Mouse (Mus musculus) adrenal gland, postnatal 36 days (tissue): ENCODE results near the gene Arhgap9. TPM values are rescaled to one million over a fixed set of nuclear protein-coding genes. Genes with fewer than 3 reads are reported as not detected.
A peak's percentile ranks its signal among the peaks of the same experiment; 100 is the strongest.

ENCODE experiments used
- DNase-seq, 2 experiments: peaks; one replicate each; pipeline ENCODE4 v3.0.0; 2021; ENCODE audit warnings: mixed read lengths in 1 of 2
- long read RNA-seq, 2 experiments: library from polyadenylated mRNA; stranded (forward); transcript quantifications; one replicate each; pipeline ENCODE4 v2.0.0; 2021; ENCODE audit warnings: borderline sequencing depth in 2 of 2
- total RNA-seq, 2 experiments: library from RNA; stranded (reverse); gene quantifications; 2 replicates each; pipeline ENCODE4 v1.2.3; 2021

Gene Arhgap9
- total RNA-seq, result 1 to 10 TPM; 1.7 to 2.2 TPM
- long read RNA-seq, experiment 1, partial matches to known transcripts, result 0 of 3 reads
- long read RNA-seq, experiment 1, other reads (novel, unspliced or antisense), result 0 of 3 reads
- long read RNA-seq, experiment 2, partial matches to known transcripts, result 0 of 5 reads
- long read RNA-seq, experiment 2, other reads (novel, unspliced or antisense), result 1 of 5 reads

DNA sequence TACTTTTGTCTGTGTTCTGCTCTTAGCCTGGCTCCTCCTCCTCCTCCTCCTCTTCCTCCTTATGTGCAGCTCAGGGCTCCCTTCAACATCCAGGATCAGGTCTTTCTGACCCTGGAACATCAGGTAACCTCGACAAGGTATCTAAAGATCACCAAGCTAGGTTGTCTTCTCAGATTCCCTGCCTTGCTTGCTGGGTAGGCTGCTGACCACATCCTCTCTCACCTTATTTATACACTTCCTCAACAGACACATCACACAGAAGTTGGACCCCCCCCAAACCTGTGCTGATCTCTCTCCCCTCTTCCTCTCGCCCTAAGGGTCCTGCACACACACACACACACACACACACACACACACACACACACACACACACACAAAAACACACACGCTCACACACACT, at the start of gene Arhgap9:
Gene Arhgap9 (plus strand): TSS at position 344 of the 400 bp plus-strand sequence.
- no peak for DNase-seq

DNA sequence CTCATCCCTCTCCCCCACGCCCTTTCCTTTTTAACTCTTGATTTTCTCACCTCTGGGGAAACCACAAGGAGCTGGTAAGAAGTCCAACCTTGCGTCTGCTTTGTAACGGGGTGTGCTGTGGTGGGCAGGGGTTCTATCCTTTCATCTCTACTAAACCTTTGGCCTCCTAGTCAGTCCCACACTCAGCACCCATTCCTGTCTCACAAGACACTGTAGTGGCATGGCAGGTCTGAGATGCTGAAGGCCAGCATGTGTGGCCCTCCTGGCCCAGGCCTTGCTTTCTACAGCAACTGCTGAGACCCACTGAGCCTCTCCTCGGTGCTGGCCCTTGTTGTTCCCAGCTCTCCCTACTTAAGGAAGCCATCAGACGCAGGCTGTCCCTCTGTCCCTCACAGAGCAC, 49.4 kb upstream of the Arhgap9 start:
- no peak for DNase-seq

DNA sequence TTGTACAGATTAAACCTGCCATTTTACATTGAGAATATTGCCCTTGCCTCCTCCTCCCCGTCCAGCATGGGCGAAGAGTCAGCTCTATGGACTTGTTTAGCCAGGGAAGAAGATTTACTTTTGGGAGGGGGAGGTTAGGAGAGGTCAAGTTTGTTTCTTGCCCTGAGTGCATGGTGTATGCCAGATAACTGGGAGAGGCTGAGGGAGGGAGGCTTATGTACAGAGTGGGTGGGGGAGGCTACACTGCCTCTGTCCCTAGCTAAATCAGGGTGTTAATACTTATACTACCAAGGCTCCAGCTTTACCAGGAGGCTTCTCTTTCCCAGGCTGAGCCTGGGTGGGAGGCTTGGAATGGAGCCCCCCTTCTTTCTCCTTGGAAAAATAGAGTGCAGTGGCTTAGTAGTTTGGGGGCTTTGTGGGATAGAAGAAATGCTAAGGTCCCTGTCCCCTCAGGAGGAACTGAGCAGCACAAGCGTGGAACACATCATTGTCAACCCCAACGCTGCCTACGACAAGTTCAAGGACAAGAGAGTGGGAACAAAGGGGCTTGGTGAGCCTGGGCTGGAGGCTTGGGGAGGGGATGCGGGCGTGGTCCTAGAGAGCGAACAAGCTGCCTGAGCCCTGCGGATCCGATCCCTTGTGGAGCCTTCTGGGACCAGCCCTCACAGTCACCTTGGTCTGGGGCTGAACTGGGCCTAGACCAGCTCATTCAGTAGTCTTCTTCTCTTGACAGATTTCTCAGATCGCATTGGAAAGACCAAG, 47.3 kb upstream of the Arhgap9 start:
- DNase-seq, result no peak

DNA sequence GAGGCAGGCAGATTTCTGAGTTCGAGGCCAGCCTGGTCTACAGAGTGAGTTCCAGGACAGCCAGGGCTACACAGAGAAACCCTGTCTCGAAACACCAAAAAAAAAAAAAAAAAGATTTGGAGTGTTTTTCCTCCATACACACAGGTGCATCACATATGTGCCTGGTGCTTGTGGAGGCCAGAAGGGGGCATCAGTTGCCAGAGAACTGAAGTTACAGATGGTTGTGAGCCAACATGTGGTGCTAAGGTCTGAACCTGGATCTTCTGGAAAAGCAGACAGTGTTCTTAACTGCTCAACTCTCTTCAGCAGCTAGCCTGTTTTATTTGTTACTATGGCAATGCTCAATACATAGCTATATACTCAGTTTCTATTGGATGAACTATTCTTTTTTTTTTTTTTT, 42.0 kb upstream of the Arhgap9 start:
- no peak for DNase-seq

DNA sequence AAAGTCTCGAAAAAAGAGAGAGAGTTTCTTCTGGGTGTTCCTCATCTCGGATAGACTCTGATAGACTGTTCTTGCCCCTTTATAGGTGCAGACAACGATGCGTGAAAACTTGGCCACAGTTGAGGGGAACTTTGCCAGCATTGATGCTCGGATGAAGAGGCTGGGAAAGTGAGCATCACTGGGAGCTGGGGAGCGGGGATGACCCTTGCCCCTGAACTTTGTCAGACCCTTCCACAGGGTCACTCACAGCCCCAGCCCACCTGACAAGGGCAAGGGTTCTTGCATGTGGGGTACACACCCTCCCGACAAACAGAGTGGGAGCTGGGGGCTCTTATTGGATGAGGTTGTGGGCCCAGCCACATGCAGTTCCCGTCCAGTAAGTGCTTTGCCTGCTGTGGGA, 40.4 kb upstream of the Arhgap9 start:
- no peak for DNase-seq

DNA sequence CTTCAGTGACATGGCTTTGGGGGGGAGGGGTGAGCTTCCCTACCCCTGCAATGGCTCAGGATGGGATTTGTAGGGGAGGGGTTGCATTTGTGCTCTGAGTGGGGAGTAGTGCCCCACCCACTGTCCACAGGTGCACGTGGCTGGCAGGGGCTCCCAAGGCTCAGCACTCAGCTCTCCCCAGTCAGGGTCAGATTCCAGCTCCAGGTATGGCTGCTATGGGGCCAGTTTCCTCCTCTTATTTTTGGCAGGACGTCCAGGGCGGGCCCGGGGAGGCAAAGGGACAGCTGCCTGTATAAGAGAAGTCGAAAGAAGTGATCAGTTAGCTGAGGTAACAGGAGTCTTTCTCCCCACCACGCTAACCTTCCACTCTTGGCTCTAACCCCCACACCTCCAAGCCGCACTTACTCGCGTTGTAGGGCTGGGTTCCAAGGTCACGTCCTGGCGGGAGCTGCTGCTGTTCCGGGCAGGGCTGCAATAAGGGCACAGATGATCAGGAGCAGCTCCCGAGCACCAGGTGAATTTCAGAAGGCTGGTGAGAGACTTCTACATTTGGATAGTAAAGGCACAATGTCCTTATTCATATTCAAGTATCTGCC, 39.0 kb upstream of the Arhgap9 start:
- DNase-seq, result peak; percentile 57 to 66

DNA sequence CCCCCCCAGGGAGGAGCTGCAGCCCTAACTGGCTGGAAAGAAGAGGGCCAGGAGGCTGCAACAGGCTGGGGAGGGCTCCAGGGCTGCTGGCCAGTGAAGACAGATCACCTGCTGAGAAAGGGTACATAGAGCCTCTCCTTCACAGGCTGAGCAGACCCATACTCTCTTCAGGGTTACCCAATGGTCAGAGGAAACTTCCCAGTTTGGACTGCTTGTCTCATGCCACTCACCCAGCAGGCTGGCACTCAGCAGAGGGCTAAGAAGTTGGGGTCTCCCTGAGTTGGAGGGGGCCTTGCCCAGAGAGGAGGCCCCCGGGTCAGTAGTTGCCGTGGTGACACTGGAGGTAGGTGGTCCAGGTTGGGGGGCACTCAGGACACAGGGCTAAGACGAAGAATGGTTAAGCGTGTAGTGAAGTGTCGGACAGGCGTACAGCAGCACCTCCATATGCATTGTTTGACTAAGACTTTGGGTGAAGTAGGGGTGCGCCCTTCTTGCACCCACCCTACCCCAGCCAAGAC, 37.6 kb upstream of the Arhgap9 start:
- DNase-seq, result no peak

DNA sequence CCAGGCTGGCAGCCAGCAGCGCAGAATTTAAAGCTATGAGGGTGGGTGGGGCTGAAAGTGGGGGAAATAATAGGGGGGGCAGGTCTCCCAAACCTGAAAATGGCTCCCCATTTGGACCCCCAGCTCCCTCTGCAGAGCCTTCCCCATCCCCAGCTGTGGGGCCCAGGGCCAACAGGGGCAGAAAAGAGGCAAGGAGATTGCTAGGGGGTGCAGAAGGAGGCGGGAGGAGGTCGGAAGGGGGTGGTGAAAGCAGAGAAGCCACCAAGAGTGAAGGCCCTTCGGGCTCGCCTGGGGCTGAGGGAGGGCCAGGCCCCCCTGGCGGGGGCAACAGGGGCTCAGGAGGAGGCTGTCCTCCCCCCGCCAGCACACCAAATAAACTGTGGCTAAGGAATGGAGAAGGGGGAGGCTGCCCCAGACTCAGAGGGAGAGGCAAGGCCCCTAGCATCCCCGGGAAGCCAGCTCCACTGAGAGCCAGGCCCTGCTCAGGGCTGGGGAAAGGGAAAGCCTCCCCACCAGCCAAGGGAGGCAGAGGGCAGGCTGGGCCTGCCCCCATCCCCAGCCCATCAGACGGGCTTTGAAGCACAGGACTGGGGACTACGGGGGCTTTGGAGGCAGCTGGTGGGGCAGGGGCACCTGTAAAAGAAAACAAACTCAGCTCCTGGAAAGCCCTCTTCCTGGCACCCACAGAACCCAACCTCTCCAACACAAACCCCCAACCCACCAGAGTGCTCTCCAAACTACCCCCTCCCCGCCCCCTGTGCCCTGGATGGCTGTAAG, 36.9 kb upstream of the Arhgap9 start:
- DNase-seq, result no peak

DNA sequence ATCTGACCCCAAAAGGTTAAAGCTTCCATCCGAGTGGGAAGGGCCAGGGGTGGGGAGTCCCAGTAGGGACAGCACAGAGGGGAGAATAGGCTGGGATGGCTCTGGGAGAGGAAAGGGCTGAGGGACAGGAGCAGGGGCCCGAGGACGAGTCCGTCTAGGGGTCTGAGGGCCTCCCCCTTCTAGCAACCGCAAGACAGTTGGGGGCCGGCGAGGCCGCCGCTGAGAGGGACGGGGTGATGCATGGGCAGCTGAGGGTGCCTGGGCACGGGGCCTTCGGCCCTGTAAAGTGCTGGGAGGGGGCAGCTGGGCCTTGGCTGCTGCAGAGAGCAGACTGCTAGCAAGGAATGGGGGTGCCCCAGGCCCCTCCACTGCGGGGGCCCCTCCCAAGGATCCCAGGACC, 36.1 kb upstream of the Arhgap9 start:
- no peak for DNase-seq

DNA sequence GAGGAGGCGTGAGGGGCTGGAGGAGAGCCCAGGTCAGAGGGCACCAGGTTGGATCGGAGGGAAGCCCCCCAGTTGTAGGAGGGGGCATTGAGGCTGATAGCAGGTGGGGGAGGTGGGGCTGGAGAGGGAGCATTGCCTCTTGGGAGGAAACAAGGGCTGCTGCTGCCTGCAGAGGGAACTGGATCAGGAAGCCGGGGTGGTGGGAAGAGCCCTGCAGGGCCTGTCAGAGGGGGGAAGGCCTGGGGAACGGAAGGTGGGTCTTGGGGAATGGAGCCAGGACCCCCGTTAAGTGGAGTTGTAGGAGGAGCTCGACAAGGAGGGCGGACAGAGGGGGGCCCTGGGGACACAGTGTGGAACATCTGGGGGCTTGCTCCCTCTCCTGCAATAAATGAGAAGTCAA, 35.6 kb upstream of the Arhgap9 start:
- no peak for DNase-seq

DNA sequence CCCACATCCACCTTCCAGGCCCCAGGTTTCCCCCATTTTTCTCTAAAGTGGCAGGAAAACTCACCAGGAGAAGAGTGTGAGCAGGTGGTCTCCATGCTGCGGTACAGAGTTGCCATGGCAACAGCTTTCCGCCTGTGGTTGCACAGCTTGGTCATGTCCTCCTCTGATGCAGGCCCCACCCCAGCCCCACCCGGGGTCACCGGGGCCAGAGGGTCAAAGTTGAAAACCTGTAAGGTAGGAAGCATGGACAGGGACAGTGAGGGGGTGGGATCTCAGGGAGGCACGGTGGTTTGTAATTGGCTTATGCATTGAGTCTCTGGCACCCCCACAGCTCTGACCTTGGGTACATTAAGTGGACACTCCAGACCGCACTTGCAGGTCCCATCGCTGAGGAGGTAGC, 35.0 kb upstream of the Arhgap9 start:
- no peak for DNase-seq

DNA sequence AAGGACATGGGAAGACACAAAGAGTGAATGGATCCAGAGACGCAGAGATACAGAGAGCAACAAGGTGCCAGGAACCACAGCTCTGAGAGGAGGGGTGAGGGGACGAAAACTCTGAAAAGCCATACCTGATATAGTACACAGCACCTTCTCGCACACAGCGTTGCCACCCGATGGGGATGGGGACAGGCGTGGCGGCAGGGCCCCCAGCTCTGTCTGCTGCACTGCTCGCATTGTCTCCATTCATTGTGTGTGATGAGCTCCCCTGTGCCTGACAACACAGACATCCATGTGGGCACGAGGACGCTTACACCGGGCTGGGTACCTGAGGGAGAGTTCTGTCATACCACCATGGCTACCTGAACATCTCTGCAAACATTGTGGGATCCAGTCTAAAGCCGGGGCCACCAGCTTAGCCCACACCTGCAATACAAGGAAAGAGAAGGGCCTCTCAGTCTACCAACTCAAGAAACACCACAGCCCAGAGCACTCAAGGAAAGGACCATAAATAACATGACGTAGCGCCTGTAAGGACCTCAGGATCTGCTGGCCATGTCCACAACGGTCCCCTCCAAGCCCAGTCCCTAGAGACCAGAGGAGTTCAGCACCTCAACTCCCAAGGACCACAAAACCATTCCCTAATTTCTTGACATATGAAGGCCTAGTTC, 34.4 kb upstream of the Arhgap9 start:
- DNase-seq, result no peak

DNA sequence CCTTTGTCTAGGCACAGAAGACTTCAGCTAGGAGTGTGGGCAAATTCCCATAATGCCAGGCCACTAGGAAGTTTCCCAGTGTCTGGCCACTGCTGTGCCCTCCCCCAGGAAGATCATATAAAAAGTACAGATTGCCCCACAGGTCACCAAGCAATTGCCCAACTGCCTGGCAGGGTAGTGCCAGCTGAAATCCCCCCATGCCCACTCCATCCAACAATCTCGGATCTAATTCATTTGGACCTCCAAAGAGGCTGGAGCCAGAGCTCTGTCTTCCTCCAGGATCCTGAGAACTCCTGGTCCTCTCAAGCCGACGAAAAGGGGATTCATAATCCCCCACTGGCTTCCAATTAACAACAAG, 33.8 kb upstream of the Arhgap9 start:
- DNase-seq, result no peak

DNA sequence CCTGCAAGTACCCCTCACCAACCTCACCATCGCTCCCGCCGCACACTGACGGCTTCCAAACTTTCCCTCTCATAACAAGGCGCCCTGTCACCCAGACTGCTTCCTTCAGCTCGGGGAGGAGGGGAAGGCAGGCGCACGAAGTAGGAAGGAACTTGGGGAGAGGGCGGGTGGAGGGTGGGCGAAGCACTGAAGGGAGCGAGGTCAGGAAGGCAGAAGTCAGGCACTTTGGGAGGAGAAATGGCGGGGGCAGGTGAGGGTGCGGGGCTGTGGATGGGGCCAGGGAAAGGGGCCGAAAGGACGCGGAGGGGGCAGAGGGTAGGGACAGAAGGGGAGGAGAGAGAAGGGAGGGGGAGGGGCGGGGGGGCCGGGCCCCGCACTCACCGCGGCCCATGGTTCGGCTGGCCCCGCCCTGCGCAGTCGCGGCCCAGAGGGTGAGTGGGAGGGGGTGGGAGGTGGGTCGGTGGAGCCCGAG, 33.4 kb upstream of the Arhgap9 start:
- peak; percentile 67 to 68 for DNase-seq

DNA sequence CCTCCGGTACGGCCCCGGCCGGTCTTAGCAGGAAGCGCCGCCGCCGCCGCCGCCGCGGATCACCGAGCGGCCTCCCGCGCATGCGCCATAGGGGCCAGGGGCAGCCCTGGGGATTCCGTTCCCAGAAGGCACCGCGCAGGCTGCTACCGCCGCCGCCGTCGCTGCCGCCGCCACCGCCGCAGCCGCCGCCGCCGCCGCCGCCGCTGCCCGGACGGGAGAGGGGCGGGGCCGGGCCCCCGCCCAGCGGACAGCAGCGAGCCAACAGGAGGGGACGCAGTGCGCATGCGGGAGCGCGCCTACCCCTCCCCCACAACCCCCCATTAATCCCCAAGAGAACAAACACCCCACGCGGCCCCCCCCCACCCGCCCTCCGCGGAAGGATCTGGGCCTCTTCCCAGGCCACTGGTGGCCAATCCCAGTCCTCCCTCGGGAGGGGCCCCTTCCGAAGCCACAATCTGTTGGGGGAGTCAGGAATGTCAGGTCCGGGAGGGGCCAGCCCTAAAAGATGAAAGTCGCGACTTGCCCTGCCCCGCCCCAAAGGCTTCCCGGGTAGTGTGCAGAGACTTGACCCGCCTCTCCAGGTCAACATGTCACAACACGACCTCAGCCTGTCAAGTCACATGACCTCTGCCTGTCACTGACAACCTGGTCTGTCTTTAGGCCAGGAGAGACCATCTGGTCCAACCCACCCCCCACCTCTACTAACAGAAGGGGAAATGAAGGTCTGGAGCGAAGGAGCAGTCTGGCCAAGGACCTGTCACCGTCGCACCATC, 32.8 kb upstream of the Arhgap9 start, which contains the start of gene Mbd6:
Gene Mbd6 (minus strand): TSS at position 219 of the 773 bp plus-strand sequence.
- DNase-seq, result peak; percentile 90 to 94

DNA sequence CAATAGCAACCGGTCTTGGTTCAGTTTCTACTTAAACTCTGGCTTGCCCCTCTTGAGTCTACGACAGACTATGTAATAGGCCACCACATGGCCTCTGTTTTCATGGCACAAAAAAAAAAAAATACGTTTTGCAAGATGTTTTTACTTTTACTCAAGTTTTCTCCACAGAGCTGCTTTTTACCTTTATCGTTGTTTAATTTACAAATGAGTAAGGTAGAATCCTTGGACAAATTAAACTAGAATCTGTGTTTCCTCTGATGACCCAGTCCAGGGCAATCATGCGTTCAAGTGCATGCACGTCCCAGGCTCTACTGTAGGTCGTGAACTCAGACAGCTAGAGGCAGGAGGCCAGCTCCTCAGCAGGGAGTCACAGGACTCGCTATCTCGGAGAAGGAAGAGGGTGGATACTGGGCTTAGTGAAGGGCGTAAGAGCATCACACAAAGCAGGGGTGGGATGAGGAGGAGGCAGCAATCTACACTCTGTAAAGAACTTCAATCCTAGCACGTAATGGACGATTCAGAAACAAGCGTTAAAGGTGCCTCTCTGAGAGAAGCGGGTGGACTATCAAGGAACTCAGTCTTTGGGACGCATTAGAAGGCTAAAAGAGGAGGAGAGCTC, 32.1 kb upstream of the Arhgap9 start:
- peak; percentile 54 to 70 for DNase-seq

DNA sequence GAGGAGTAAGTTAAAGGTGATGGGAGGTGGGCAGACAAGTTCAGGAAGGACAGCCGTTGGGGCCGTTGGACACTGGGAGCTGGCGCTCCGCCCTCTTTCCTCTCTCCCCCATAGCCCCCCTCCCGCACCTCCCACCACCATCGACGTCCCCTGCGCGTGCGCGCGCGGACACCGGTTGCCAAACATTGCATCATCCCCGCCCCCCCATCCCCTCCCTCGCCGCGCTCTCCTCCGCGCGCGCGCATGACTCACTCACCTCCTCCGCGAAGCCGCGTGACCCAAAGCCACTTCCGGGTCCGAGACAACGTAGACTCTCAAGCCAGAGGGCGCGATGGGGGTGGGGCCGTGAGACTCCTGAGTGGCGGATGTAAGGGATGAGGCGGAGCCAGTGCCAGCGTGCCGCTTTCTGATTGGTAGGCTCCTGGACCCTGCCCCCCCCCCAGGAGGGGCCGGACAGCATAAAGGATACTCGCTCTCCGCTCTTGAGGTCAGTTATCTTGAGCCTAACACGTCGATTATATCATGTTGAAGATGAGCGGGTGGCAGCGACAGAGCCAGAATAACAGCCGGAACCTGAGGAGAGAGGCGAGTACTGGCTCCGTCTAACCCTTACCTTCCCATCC, 31.3 kb upstream of the Arhgap9 start:
- peak; percentile 100 for DNase-seq

DNA sequence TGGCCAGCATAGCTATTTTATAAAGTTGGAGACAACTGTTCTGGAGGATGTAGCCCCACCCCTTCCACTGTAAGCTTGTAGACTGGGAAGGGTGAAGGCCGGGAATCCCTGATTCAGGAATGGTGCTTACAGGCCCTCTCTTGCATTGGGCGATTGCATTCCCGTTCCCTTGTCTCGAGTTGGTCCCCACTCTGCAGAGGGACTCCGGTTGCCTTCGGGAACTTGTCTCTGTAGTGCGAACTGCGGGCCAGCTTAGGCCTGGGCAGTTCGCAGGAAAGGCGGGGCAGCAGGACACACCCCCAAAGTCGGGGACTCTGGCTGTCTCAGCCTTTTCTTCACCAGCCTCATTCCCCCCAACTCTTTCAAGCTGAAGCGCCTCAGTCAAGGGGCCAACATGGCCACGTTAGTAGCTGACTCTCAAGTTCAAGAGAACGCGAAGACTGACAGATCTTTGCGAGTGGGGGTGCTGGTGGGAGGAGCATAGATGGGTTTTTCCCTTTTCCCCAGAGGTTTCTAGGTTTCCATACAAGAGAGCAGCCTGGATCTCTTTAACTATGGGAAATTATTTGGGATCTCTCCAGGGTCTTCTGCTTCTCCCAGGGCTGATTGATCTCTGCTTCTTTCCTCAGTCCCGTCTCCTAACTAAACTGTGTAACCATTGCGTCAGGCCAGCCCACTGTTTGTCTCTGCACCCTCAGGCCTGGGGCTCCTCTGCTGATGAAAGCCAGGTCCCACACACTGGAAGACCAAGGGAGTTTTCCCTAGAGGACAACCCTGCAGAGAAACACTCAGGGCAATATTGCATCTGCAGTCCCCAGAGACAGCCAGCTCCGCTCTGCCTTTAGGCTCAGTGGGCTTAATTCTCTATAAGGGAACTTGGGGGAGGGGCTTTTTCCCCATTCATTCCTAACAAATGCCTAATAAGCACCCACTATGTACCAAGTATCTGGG, 30.6 kb upstream of the Arhgap9 start:
- DNase-seq, result peak; percentile 67 to 75
